Mouse (Mus musculus) midbrain, embryonic 13.5 days (tissue): ENCODE data around the gene Fbxl5. TPM values are rescaled to one million over a fixed set of nuclear protein-coding genes. Genes with fewer than 3 reads are reported as not detected.

Experiments used
- ATAC-seq: fragments of 200-750 bp; cut with Nextera tagmentation; 2 replicates; pipeline ENCODE4 v1.8.0; 2017; ENCODE audit warnings: mild to moderate bottlenecking, moderate TSS enrichment, moderate library complexity
- H3K27ac ChIP-seq: fragments of 300-500 bp; sonication (generic); 2 replicates; pipeline ENCODE4 v1.5.1; 2015; ENCODE audit warnings: inconsistent platforms, mild to moderate bottlenecking, moderate library complexity
- H3K27me3 ChIP-seq: fragments of 300-500 bp; sonication (generic); 2 replicates; pipeline ENCODE4 v1.6.1; 2015; ENCODE audit warnings: mild to moderate bottlenecking, inconsistent platforms
- H3K36me3 ChIP-seq: fragments of 300-500 bp; sonication (generic); 2 replicates; pipeline ENCODE4 v1.6.1; 2015; ENCODE audit warnings: mild to moderate bottlenecking, inconsistent platforms
- H3K4me1 ChIP-seq: fragments of 300-500 bp; sonication (generic); replicated peaks from 2 replicates; pipeline ENCODE4 v1.6.1; 2015; ENCODE audit warnings: inconsistent platforms
- H3K4me2 ChIP-seq: fragments of 300-500 bp; sonication (generic); replicated peaks from 2 replicates; pipeline ENCODE4 v1.6.1; 2015; ENCODE audit warnings: moderate library complexity, mild to moderate bottlenecking, inconsistent platforms
- H3K4me3 ChIP-seq: fragments of 300-500 bp; sonication (generic); replicated peaks from 2 replicates; pipeline ENCODE4 v1.5.1; 2015; ENCODE audit warnings: mild to moderate bottlenecking, inconsistent platforms
- H3K9ac ChIP-seq: fragments of 300-500 bp; sonication (generic); replicated peaks from 2 replicates; pipeline ENCODE4 v1.6.1; 2015; ENCODE audit warnings: mild to moderate bottlenecking, inconsistent platforms
- H3K9me3 ChIP-seq: fragments of 300-500 bp; sonication (generic); 2 replicates; pipeline ENCODE4 v1.6.1; 2016; ENCODE audit warnings: mild to moderate bottlenecking, inconsistent platforms
- WGBS: fragments of 180-500 bp; shearing (Covaris S2); methylation state at CpG from one replicate; pipeline ENCODE4 v1.1.7; 2015; 5-methylcytosine and 5-hydroxymethylcytosine counted together
- polyA plus RNA-seq: library from polyadenylated mRNA; unstranded; fragments of >200 nt; fragmentation: Nextera tagmentation; extraction: Ambion mirVana; gene quantifications from 2 replicates; pipeline ENCODE4 v1.2.1, GENCODE M21; 2015

Fbxl5 gene
- polyA plus RNA-seq, 1 experiment from 2014 or later, result 62.5 TPM

GRCm38 (mm10) chr5:43699240-43699639 lies 122.2 kb downstream of the Fbxl5 start:
- H3K27me3 ChIP-seq, result no peaks in the 10 kb centered on the region
- H3K4me3 ChIP-seq, result no peak overlapping the region
- H3K9ac ChIP-seq, result no peak overlapping the region
- H3K27ac ChIP-seq, result no peak overlapping the region
- H3K36me3 ChIP-seq, result peaks cover 71% of the 10 kb centered on the region
- H3K9me3 ChIP-seq, result no peaks in the 10 kb centered on the region
- H3K4me2 ChIP-seq, result no peak overlapping the region
- no peak for ATAC-seq
- no peaks in the 10 kb centered on the region for H3K4me1 ChIP-seq

DNA sequence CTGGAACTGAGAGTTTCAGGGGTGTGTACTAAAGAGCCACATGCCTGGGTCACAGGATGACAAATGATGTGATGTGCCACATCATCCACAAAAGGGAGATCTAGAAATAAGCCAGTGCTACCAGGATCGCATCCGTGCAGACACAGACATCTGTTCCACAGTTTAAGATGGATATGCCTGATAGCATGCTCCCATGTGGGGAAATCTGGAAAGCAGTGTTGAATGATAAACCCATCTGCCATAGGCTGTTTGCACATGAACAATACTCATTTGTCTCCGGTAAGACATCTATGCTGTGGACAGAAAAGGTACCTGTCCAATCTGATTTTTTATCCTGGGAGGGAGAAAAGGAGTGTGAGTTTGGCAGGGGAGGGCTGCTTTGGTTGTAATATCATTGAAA lies 124.3 kb downstream of the Fbxl5 start:
- Histone ChIP-seq H3K9ac (no peak overlapping the region), H3K27ac (no peak overlapping the region), H3K36me3 (peaks cover 57% of the 10 kb centered on the region), H3K4me1 (no peaks in the 10 kb centered on the region), H3K27me3 (no peaks in the 10 kb centered on the region), H3K9me3 (no peaks in the 10 kb centered on the region), H3K4me2 (no peak overlapping the region), H3K4me3 (no peak overlapping the region)
- WGBS, result 87% methylated on average over 3 of the region's 3 CpGs
- ATAC-seq, result no peak

Other genes starting within 250 kb of the Fbxl5 start
- 9.8 and 10.2 TPM in 2 replicates for gene Cc2d2a, start 159.3 kb downstream of the Fbxl5 start, polyA plus RNA-seq
- gene Bst1, start 2.8 kb downstream of the Fbxl5 start, polyA plus RNA-seq, result not detected in 2 replicates
- gene Cd38, start 46.9 kb upstream of the Fbxl5 start, polyA plus RNA-seq, result 2.8 TPM in 2 replicates
- 0.50 TPM in 1 of 2 replicates, not detected in the other for gene Gm7879, start 91.5 kb upstream of the Fbxl5 start, polyA plus RNA-seq
- gene Fgfbp1, start 160.1 kb upstream of the Fbxl5 start, polyA plus RNA-seq, result 3.2 and 3.6 TPM in 2 replicates